Mouse (Mus musculus): ENCODE measurements around the gene Fgf15.

Fgf15 gene

DNA sequence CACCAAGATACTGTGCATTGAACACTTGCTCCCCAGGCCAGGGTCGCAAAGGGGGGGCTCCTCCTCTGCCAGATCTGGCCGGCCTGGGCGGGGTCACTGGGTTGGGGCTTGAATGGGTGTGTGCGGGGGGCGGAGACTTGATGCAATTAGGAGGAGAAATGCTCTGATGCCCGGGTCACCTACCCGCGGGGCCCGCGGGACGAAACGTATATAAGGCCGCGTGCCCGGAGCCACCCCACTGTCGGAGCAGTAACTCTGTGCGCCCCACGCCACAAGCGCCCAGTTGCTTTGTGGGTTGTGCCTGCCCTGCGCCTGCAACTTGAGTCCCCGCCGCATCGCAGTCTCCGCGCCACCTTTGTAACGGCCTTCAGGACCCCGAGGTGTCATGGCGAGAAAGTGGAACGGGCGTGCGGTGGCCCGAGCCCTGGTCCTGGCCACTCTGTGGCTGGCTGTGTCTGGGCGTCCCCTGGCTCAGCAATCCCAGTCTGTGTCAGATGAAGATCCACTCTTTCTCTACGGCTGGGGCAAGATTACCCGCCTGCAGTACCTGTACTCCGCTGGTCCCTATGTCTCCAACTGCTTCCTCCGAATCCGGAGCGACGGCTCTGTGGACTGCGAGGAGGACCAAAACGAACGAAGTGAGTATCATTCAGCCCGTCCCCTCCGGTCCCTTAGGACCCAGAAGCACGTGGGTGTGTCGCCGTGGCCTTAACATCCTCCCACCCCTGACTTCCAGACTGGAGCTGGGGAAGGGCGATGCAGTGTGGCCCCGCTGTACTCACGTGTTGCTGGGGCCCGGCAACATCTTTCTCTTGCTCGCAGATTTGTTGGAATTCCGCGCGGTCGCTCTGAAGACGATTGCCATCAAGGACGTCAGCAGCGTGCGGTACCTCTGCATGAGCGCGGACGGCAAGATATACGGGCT, at the start of gene Fgf15:
Gene Fgf15, plus strand, starts transcription at position 238 of the 925 bp plus-strand sequence.
- DNase-seq (ENCODE audit: low read depth, low spot score) = no peak

DNA sequence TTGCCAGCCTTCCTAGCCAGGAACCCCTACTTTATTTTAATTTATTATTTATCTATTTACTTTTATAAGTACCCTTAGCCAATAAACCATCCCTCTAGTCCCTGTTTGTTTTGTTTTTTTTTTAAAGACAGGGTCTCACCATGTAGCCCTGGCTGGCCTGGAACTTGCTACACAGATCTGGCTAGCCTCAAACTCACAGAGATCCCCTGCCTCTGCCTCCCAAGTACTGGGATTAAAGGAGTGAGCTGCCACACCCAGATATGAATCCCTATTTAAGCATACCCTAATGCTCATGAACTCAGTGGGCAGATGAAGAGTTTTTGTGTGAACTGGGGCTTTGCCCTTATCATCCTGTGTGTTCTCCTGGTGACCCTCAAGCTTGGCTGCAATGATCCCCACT, 49.3 kb upstream of the Fgf15 start, which contains the start of gene Fgf4:
Gene Fgf4, plus strand, starts transcription at position 301 of the 400 bp plus-strand sequence.
- no peak for DNase-seq (ENCODE audit: low read depth, low spot score)

DNA sequence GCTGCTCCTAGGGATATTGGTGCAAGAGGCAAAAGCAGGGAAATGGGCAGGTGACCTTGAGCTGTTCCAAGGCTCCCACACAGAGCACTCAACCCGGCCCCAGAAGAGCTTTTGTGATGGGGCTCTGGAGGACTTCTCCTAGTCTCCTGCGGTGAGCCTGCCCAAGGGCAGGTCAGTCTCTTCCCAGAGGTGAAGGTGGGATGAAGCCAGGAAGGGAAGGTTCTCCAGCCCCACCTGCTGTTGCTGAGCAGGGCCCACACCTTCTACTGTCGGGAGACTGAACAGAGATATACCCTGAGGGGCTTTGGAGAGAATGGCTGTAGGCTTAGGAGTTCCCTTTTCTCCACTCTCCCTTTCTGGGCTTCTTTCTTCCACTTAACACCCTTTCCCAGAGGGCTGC, 45.0 kb upstream of the Fgf15 start:
- DNase-seq (ENCODE audit: low read depth, low spot score) = no peak

DNA sequence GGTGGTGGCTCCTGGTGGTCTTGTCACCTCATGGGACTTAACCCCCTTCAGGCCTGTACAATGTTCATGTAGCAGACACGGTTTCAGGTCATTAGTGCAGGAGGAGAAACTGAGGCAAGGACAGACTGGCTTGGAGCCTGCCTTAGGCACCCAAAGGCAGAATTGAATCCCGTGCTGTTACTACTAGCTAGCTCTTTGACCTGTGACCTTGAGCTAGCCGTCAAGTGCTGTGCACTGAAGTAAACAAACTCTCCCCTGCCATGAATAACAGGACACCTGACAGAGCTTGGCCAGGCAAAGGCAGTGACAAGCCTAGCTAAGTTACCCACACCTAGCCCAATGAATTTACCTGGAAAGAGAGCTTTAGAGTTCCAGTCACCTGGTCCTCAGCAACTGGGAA, 41.4 kb upstream of the Fgf15 start:
- DNase-seq (ENCODE audit: low read depth, low spot score) = no peak

DNA sequence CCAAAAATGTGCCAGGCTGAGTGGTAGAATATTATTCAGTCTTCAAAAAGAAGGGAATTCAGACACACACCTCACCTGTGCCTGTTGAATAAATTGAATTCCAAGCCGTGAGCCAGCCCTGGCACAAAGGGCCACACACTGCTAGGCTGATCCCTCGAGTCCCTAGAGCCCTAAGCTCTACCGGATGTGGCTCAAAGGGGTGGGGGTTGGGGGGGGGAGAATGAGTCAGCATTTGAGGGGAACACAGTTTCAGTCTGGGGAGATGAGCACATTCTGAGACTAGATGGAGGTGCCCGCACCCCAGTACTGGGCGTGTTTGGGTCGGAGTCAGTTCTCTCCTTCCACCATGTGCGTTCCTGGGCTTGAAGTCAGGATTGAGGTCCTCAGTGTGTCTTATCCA, 39.2 kb upstream of the Fgf15 start:
- DNase-seq (ENCODE audit: low read depth, low spot score) = no peak

DNA sequence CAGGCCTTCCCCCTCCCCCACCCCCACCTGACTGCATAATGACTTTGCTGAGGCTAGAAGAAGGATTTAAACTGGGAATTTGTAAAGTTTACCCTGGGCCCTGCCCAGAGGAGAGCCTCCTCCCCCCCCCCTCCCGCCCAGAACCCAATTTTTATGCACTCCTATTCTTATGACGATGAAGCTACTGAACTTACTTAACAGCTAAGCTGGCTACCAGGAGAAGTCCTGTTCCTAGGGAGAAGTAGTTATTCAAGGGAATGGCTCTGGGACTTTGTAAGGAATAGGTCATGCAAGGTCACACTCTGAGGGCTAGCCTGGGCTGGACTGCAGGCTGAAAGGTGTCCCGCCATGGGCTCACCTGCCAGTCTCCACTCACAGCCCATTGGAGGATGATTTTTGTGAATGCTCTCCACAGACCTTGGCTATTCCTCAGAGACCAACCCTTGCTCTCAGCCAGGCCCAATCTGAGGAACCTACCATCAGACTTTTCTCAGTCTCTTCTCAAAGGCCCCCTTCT, 38.4 kb upstream of the Fgf15 start:
- DNase-seq (ENCODE audit: low read depth, low spot score) = no peak

DNA sequence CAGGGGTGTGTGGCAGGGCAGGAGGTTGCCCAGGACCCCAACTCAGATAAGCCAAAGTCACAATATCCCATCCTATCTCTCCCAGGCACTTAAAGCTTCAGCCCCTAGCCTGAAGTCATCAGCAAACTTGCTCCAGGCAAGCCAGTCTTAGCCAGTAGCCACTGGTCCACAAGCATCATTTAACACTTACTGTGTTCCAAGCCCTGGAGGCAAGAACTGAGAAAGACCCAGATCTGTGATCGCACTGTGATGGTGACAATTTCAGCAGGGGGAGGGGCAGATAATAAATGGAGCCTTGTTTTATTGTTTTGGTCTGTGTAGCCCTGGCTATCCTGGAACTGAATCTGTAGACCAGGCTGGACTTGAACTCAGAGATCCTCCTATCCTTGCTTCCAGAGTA, 37.6 kb upstream of the Fgf15 start:
- no peak for DNase-seq (ENCODE audit: low read depth, low spot score)

DNA sequence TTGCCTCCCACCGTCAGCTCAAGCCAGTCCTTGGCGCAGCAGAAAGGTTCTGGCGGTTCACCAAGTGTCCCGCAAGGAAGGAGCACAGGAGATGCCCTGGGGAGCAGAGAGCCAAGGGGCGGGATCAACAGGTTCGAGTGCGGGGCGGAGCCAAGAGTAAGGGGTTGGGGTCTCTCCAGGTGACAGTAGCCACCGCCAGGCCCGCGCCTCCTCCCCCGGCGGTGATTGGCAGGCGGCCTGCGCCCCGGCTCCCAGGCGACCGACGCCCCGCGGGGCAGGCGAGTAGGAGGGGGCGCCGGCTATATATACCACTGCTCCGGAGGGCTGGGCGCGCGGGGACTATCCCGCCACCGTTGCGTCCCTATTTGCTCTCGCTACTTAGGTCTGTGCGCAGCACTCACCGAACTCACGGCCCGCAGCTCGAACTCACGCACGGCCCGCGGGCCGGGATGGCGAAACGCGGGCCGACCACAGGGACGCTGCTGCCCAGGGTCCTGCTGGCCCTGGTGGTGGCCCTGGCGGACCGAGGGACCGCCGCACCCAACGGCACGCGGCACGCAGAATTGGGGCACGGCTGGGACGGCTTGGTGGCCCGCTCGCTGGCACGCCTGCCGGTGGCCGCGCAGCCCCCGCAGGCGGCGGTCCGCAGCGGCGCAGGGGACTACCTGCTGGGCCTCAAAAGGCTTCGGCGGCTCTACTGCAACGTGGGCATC, 35.1 kb upstream of the Fgf15 start:
- DNase-seq (ENCODE audit: low read depth, low spot score) = no peak

DNA sequence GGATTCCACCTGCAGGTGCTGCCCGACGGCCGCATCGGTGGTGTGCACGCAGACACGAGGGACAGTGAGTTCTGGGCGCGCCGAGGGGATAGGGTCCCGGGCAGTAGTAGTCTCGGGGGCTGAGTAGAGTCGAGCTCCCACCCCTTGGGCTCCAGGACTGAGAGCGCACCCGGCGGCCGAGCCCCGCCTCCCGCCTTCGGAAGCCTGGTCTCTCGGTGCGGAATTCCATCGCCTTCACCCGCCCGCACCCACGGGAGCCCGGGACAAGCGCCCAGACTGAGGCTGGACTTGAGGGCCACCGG, 34.6 kb upstream of the Fgf15 start:
- no peak for DNase-seq (ENCODE audit: low read depth, low spot score)

DNA sequence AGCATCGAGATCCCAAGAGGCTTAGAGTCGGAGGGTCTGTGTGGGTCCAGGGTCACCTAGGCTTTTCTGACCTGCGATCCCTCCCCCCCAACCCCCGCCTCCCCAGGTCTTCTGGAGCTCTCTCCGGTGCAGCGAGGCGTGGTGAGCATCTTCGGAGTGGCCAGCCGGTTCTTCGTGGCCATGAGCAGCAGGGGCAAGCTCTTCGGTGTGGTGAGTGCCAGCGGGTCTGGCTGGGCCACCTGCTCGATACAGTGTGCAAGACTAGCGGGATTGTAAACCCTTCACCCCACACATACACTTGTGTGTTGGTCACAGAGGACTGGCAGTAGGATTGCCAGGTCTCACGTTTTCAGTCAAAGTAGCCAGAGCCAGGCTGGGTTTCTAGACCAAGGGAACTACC, 34.2 kb upstream of the Fgf15 start:
- no peak for DNase-seq (ENCODE audit: low read depth, low spot score)

DNA sequence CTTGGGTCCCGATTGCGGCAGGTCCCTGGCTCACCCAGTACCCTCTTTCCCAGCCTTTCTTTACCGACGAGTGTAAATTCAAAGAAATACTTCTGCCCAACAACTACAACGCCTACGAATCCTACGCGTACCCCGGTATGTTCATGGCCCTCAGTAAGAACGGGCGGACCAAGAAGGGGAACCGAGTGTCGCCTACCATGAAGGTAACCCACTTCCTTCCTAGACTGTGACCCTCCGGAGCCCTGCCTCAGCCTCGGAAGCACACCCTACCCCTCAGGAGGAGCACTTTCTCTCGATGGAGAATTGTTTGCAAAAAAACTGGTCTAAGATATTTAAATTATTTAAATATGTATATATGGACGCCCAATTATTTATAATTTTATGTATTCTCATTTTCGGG, 33.6 kb upstream of the Fgf15 start:
- DNase-seq (ENCODE audit: low read depth, low spot score) = no peak

DNA sequence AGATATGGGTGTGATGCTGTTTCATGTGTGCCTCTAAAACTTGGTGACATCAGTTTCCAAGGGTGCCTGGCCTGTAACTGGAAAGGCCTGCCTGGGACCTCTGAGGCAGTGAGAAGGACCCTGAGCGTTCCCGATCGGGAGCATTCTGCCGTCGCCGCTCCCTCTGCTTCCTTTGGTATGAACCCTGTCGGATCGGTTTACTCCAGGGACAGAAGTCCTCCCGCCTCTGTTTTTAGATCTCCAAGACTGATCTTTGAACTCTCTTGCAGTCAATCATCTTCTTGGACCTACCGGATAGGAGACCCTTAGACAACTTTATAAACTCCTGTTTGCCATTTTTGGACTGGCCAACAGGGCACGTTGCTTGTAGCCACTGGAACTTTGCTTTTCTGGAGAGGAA, 33.1 kb upstream of the Fgf15 start:
- no peak for DNase-seq (ENCODE audit: low read depth, low spot score)

DNA sequence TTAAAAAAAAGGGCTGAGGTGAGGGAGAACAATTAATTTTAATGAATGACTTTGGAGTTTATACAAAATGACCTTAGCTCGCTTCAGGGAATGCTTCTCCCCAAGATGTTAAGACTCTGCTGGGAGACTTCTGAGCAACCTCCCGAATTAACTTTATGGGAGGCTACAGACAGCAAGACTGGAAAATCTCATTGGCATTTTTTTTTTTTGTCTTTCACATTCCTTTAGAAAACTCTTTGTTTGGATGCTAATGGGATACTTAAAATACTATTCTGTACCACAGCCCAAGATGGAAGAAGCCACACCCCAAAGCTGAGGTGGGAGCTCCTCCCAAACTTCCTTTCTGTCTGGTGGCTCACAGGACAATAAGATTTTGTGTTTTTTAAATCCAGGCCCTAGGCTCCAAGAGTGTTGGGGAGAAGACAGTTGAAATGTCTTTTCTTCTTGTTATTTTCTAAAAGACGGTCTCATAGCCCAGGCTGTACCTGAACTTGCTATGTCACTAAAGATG, 32.1 kb upstream of the Fgf15 start:
- DNase-seq (ENCODE audit: low read depth, low spot score) = no peak

DNA sequence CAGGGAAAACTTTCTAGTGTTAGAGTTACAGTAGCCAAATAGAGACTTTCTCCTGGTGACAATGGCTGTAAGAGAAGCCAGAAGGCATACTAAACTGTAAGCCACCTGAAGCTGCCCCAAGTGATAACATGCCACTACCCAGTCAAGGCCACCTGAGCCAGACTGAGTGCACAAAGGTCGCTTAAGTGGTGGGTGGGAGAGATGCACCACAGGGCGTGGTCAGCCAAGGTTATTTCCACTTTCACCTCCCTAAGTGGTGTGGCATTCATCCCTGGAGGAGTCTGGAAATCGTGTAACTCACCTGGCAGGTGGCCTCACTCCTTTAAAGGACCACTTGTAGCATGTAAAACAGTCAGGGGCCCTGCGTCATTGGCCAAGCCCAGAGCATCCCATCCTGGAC, 29.2 kb upstream of the Fgf15 start:
- no peak for DNase-seq (ENCODE audit: low read depth, low spot score)

DNA sequence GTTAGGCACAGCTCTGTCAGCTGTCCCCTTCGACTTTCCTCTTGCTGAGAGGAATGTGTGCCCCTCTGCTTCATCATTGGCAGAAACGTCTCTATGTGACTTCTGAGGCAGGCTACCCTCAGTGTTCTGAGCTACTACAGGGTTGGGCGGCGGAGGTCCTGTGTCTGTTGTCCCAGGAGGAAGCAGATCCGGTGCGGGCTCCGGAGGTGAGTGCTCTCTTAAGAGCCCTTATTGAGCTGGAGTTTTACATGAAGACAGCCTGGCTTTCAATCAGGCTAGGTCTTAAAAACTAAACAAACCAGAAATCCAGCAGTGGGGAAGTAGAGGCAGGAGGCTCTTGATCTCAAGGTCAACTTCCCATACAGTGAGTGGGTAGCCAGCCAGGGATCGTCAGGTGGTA, 28.7 kb upstream of the Fgf15 start:
- no peak for DNase-seq (ENCODE audit: low read depth, low spot score)

DNA sequence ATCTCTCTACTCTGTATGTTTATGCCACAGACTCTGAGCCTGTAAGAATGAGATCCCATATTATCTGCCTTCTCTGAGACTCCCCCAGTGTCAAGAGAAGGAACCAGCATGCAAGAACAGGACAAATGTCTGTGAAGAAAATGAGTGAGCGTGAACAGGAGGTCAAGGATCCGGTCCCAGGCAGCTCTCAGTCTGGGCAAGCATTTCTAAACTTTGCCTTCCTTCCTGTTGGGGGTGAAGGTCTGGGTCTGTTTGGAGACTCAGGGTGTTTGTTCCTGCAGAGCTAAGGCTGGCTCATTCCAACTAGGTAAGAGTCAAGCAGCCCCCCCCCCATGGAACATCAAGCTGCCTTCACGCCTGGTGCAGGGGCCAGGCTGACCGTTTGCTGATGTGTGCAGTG, 23.9 kb upstream of the Fgf15 start:
- DNase-seq (ENCODE audit: low read depth, low spot score) = no peak

DNA sequence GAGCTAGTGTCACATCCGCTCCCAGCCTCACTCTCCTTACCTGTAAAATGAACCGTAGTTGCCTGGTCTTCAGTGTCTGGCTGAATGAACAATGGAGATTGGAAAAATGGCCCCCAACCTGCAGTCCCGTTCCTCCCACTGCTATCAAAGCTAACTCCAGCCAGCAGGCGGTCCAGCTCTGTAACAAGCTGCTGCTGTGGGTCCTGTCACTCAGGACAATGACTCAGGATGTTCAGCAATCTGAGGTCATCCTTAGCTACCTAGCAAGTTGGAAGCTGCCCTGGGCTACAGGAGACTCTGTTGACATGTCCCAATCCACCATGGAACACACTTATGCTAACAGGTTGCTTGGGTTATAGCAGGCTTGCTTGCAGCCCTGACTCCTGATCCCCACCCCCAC, 23.2 kb upstream of the Fgf15 start:
- DNase-seq (ENCODE audit: low read depth, low spot score) = no peak

DNA sequence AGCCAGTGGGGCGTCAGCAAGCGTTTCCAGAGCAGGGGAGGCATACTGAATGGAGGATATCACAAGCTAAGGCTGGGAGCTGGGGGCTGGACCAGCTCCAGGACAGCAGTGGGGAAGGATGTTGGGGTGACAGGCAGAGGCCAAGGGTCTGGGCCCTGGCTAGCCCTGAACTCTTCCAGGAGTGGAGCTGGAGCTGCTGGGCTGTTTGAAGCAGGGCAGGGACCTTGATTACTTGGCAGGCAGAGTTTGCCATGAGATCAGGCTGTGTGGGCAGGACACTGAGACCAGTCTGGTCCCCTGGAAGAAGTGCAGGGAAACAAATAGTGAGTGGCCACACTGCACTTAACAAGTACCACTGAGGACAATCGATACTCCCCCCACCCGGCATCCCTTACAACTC, 22.1 kb upstream of the Fgf15 start:
- DNase-seq (ENCODE audit: low read depth, low spot score) = no peak

DNA sequence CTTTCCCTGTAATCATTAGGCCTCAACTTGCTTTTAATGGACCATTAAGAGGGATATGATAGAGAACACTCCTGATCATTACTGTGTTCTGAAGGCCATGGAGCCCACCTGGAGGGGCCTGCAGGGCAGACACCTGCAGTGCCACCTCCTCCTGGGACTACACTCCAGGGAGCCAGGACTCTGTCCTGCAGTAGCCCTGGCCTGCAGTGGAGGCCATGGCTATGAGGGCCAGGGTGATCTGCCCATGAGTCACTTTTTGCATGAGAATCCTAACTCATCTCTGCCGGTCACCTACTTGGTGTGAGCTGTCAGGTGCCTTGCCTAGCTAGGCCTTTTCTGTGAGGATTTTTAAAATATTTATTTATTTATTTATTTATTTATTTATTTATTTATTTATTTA, 17.9 kb upstream of the Fgf15 start:
- no peak for DNase-seq (ENCODE audit: low read depth, low spot score)

DNA sequence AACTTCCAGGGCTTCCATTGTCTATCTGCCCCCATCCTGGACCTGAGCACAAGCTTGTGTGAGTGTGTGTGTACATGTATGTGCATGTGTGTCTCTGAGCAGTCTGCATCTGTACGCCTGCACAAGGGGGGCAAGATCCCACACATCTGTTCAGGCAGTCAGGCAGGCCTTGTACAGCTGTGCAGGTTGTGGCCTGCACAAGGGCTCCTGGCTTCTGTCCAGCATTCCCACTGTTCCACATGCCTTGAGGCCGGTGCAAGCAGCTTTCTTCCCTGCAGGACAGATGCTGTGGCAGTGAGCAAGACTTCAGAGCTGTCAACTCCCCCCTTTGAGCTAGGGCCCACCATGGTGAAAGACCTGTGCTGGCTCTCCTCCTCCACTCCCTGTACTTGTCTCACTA, 13.2 kb upstream of the Fgf15 start:
- no peak for DNase-seq (ENCODE audit: low read depth, low spot score)

DNA sequence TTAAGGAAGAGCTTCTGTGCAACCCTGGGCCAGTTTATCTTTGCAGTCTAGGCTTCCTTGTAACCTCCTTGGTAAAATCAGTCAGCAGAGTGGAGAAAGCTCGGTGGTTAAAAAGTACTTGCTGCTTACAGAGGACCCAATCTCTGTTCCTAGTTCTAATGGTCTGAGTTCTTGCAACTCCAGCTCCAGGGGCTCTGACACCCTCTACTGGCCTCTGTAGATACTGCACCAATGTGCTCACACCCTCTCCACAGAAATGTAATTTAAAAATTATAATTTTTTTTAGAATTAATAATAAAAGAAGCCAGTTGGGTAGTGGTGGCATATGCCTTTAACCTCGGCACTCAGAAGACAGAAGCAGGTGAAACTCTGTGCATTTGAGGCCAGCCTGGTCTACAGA, 8.7 kb upstream of the Fgf15 start:
- DNase-seq (ENCODE audit: low read depth, low spot score) = no peak

DNA sequence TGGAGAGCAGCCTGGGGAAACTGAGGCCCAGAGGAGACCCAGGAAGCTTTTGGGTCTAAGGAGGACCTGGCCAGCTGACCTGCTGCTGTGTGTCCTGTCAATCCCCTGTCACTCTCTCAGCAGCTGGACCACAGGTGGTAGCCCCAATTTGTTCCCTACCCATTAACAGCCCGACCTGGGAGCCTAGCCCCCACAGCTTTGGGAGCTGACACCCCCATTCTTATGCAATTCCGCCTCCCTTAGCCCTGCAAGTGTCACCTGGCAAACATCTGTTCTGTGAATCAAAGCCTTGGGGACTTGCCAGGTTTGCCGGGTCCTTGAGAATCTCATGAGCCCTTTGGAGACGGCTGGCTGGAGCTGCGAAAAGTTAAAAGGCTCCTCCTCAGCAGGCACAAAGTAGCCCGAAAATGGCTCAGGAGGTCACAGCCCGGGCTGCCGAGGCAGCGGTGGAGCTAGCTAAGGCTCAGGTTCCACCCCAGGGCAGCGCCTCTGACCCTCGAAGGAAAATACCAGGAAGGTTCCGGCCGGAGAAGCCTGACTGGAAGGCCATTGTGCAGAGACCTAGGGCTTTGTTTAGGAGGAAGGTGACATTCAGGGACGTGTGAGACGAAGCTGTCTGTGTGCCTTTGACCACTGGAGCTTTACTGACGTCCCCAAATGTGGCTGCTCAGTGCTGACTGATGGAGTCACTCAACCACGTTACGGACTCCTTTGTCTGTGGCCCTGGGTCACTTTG, 7.6 kb upstream of the Fgf15 start:
- no peak for DNase-seq (ENCODE audit: low read depth, low spot score)
